Mouse (Mus musculus) heart, postnatal 14 days (tissue): ENCODE data around the gene Fam184b. TPM values are rescaled to one million over a fixed set of nuclear protein-coding genes. Genes with fewer than 3 reads are reported as not detected.

Source experiments
- total RNA-seq, 2 experiments: library from RNA; stranded (reverse); gene quantifications; 2 replicates each; pipeline ENCODE4 v1.2.3; 2021

The Fam184b gene
- total RNA-seq, 2 experiments from 2014 or later = 0.07 TPM

Other genes starting within 250 kb of the Fam184b start
- 10 to 100 TPM; 69.2 to 73.7 TPM for gene Qdpr, start 189.4 kb downstream of the Fam184b start, total RNA-seq
- gene Clrn2, start 185.9 kb downstream of the Fam184b start, total RNA-seq = not detected
- gene Lap3, start 146.2 kb downstream of the Fam184b start, total RNA-seq = 10 to 100 TPM; 68.9 to 75.3 TPM
- 10 to 100 TPM; 44.3 to 48.4 TPM for gene Med28, start 119.4 kb downstream of the Fam184b start, total RNA-seq
- gene Ncapg, start 30.3 kb upstream of the Fam184b start, total RNA-seq = 1 to 10 TPM; 1.6 to 4.1 TPM
- 10 to 100 TPM; 11.2 to 11.7 TPM for gene Lcorl, start 218.0 kb upstream of the Fam184b start, total RNA-seq